Mouse (Mus musculus) liver, embryonic 11.5 days (tissue): ENCODE results near the gene Zdhhc15. TPM values are rescaled to one million over a fixed set of nuclear protein-coding genes. Genes with fewer than 3 reads are reported as not detected.

Source experiments
- ATAC-seq: fragments of 200-750 bp; cut with Nextera tagmentation; replicated peaks from 2 replicates; pipeline ENCODE4 v1.8.0; 2017; ENCODE audit warnings: moderate number of reproducible peaks, mild to moderate bottlenecking, moderate TSS enrichment, moderate library complexity; ENCODE audit not compliant: low FRiP score
- DNase-seq: peaks from one replicate; pipeline ENCODE4 v3.0.0-alpha.2; 2017; ENCODE audit warnings: low spot score
- H3K27ac ChIP-seq: fragments of 300-500 bp; sonication (generic); 2 replicates; pipeline ENCODE4 v1.5.1; 2014; ENCODE audit warnings: mild to moderate bottlenecking, low read depth, low read length, control low read depth
- H3K27me3 ChIP-seq: fragments of 300-500 bp; sonication (generic); replicated peaks from 2 replicates; pipeline ENCODE4 v1.6.1; 2014; ENCODE audit warnings: low read length, mixed read lengths; ENCODE audit not compliant: control insufficient read depth, insufficient read depth
- H3K36me3 ChIP-seq: fragments of 300-500 bp; sonication (generic); 2 replicates; pipeline ENCODE4 v1.6.1; 2014; ENCODE audit warnings: mild to moderate bottlenecking, low read length, moderate library complexity, mixed read lengths; ENCODE audit not compliant: control insufficient read depth, insufficient read depth
- H3K4me1 ChIP-seq: fragments of 300-500 bp; sonication (generic); replicated peaks from 2 replicates; pipeline ENCODE4 v1.6.1; 2014; ENCODE audit warnings: low read length, mixed read lengths; ENCODE audit not compliant: control insufficient read depth, insufficient read depth
- H3K4me2 ChIP-seq: fragments of 300-500 bp; sonication (generic); 2 replicates; pipeline ENCODE4 v1.6.1; 2014; ENCODE audit warnings: mild to moderate bottlenecking, control low read depth, moderate library complexity
- H3K4me3 ChIP-seq: fragments of 300-500 bp; sonication (generic); 2 replicates; pipeline ENCODE4 v1.5.1; 2014; ENCODE audit warnings: low read depth, low read length, control low read depth
- H3K9ac ChIP-seq: fragments of 300-500 bp; sonication (generic); 2 replicates; pipeline ENCODE4 v1.6.1; 2014; ENCODE audit warnings: low read depth, low read length, control low read depth
- H3K9me3 ChIP-seq: fragments of 300-500 bp; sonication (generic); 2 replicates; pipeline ENCODE4 v1.6.1; 2016; ENCODE audit warnings: low read length, inconsistent platforms, mixed read lengths; ENCODE audit not compliant: control insufficient read depth
- WGBS: fragments of 180-500 bp; shearing (Covaris S2); extraction: QIAGEN DNeasy Blood & Tissue Kit; methylation state at CpG from one replicate; pipeline ENCODE4 v1.1.7; 2014; 5-methylcytosine and 5-hydroxymethylcytosine counted together
- polyA plus RNA-seq: library from polyadenylated mRNA; unstranded; fragments of >200 nt; fragmentation: Nextera tagmentation; extraction: Ambion mirVana; gene quantifications from 2 replicates; pipeline ENCODE4 v1.2.1, GENCODE M21; 2014

Gene Zdhhc15
- polyA plus RNA-seq, 1 experiment from 2014 or later: 8.4 TPM

DNA sequence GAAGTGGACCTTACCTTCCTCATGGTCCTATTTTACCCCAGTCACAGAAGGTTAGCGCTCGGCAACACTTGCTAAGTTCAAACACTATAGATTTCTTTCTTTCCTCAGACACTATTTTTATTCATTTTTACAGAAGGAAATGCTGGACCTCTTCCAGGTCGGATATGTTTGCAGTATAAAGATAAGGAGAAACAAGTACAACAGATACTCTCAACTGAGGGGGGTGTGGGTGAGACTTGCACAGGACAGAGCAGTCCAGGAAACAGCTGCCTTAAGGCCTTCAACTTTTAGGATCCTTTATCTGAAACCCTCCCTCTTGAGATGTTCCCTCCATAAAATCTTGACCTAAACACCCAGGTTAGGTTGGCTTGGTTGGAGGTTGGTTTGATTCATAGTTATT, 103.4 kb downstream of the Zdhhc15 start:
- Histone ChIP-seq H3K4me2 (no peak overlapping the region), H3K9me3 (no peaks in the 10 kb centered on the region), H3K4me3 (no peak overlapping the region), H3K4me1 (no peaks in the 10 kb centered on the region), H3K27ac (no peak overlapping the region), H3K9ac (no peak overlapping the region), H3K36me3 (no peaks in the 10 kb centered on the region), H3K27me3 (peaks cover 3% of the 10 kb centered on the region; the same call in 1 of the 2 replicates)
- ATAC-seq (peak; percentile 76), DNase-seq (no peak)
- WGBS: 38% methylated on average over 3 of the region's 3 CpGs

DNA sequence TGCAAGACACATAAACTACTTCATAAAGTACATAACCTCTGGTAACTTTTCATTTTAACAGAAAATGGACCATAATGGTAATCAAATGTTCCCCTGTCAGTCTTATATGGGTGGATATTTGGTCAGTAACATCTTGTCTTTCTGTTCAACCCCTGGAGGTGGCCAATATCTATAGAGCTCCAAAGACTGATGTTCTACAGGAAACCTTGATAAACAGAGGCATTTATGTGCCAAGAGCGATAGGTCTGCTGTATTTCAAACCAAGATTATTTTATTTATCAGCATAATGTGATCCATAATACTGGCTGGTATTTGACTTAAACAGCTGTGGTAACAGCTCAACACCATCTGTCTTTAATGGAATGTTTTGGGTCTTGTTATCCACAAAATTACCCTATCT, 125.6 kb downstream of the Zdhhc15 start:
- 67% methylated on average over 1 of the region's 1 CpGs for WGBS

DNA sequence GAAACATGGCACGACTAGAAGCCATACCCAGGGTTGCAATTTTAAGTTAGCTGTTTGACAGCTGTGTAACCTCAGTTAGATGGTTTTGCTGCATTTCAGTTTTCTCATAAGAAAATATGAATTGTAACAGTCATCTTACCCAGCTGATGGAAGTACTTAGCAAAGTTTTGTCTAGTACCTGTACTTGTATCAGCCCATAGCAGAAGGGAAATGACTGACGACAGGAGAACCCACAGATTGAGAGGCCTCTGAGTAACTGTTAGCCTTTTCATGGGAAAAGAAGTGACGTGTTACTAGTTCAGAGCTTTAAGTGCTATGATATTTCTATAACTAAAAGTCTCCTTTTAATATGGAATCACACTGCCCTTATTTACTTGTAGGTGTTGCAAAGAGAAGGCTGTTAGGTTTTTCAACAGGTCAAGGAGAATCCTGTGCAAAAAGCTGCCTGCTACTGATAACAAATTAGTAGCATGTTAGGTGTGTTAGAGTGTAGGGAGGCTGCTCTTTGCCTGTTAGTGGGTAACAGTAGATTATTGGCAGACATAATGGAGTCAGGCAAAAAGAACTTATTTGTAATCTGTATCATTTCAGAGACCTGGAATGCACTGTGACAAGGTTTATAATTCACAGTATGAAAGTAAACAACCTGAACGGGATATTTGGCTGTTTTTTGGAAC, 126.8 kb downstream of the Zdhhc15 start:
- Histone ChIP-seq H3K27ac (peak overlapping the region; percentile 64; the same call in 1 of the 2 replicates), H3K4me2 (no peak overlapping the region)
- DNase-seq: no peak

More for the DNA sequence above, 125.6 kb downstream of the Zdhhc15 start:
- peaks cover 9% of the 10 kb centered on the region; the same call in 1 of the 2 replicates for H3K27me3 ChIP-seq
- no peaks in the 10 kb centered on the region for H3K9me3 ChIP-seq
- H3K4me1 ChIP-seq: no peaks in the 10 kb centered on the region
- H3K36me3 ChIP-seq: no peaks in the 10 kb centered on the region
- no peak overlapping the region for H3K4me2 ChIP-seq
- no peak overlapping the region for H3K27ac ChIP-seq
- H3K9ac ChIP-seq: no peak overlapping the region
- ATAC-seq: peak; percentile 80
- no peak overlapping the region for H3K4me3 ChIP-seq
- no peak for DNase-seq

DNA sequence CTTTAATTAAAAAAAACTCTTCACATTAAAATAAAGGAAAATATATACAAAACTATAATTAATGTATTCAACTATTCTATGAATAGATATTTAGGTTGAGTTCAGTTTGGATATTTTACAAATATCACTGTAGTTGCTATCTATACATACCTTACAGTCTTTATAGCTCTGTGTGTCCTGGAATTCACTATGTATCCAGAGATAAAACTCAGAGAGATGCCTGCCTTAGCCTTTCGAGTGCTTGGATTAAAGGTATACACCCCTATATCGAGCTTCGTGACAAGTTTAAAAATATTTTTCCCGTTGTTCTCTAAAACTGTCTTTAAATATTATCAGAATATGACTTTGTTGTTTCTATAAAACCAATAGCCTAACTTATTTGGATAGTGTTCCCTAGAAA, 128.2 kb downstream of the Zdhhc15 start:
- peaks cover 9% of the 10 kb centered on the region; the same call in 1 of the 2 replicates for H3K27me3 ChIP-seq
- H3K4me1 ChIP-seq: no peaks in the 10 kb centered on the region
- ATAC-seq: no peak
- no peak overlapping the region for H3K9ac ChIP-seq
- no peak overlapping the region for H3K4me3 ChIP-seq
- no peak for DNase-seq
- 78% methylated on average over 4 of the region's 4 CpGs for WGBS
- H3K36me3 ChIP-seq: no peaks in the 10 kb centered on the region
- no peak overlapping the region for H3K4me2 ChIP-seq
- no peaks in the 10 kb centered on the region for H3K9me3 ChIP-seq
- no peak overlapping the region for H3K27ac ChIP-seq

More for the DNA sequence above, 126.8 kb downstream of the Zdhhc15 start:
- Histone ChIP-seq H3K4me1 (no peaks in the 10 kb centered on the region), H3K9ac (no peak overlapping the region), H3K27me3 (peaks cover 9% of the 10 kb centered on the region; the same call in 1 of the 2 replicates), H3K9me3 (no peaks in the 10 kb centered on the region), H3K36me3 (no peaks in the 10 kb centered on the region), H3K4me3 (no peak overlapping the region)
- peak; percentile 87 for ATAC-seq
- WGBS: 68% methylated on average over 4 of the region's 4 CpGs

DNA sequence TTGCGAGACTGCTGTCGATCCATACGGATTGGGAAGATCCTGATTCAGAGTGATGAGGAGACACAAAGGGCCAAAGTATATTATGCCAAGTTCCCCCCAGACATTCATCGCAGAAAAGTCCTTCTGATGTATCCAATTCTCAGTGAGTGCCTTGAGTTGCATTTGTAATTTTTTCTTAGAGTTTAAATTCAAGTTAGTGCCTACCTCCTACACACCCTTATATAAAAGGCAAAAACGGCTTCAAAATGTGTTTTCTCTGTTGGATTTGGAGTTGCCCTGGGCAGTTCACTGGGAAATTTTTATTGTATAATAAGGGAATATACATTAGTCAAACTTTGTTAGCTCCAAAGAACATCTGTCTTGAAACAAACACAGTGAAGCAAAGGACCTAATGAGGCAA, 169.1 kb downstream of the Zdhhc15 start:
- no peaks in the 10 kb centered on the region for H3K4me1 ChIP-seq
- no peak overlapping the region for H3K9ac ChIP-seq
- ATAC-seq (no peak), DNase-seq (no peak)
- no peak overlapping the region for H3K27ac ChIP-seq
- H3K27me3 ChIP-seq: no peaks in the 10 kb centered on the region; the same call in 1 of the 2 replicates
- 88% methylated on average over 5 of the region's 5 CpGs for WGBS
- H3K4me3 ChIP-seq: no peak overlapping the region
- H3K9me3 ChIP-seq: no peaks in the 10 kb centered on the region
- no peak overlapping the region for H3K4me2 ChIP-seq
- no peaks in the 10 kb centered on the region for H3K36me3 ChIP-seq

DNA sequence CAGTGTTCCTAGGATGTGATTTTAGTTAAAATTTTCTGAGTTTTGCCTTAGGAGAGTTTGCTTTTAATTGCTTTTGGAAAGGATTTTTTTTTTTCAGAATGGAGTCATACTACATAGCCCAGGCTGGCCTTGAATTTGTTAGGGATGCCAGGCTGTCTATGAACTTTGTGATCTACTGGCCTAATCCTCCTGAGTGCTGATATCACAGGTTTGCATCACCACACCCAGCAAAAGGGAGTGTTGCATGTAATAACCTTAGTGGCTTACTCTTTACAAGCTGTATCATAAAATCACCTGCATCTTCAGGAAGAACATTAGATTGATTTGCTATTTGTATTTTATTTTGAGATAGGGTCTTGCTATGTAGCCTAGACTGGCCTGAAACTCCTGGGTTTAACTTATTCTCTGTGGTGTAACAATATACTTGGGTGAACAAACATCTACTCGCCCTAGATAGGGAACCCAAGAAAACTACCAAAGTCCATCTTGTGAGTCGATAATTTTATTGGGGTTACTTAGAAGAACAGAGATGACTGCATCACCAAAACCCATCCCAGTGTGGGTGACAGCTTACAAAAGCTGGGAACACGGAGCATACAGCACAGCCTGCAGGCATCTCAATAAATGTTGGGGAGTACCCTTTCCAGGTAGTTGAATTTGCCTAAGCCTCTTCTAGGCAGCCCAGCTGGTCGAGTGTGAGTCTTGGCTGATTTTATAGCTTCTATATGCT, 181.1 kb downstream of the Zdhhc15 start:
- H3K4me2 ChIP-seq: no peak overlapping the region
- no peaks in the 10 kb centered on the region for H3K9me3 ChIP-seq
- no peak overlapping the region for H3K27ac ChIP-seq
- 68% methylated on average over 4 of the region's 4 CpGs for WGBS
- no peaks in the 10 kb centered on the region for H3K4me1 ChIP-seq
- ATAC-seq (no peak), DNase-seq (no peak)
- H3K27me3 ChIP-seq: peaks cover 8% of the 10 kb centered on the region; the same call in 1 of the 2 replicates
- no peaks in the 10 kb centered on the region for H3K36me3 ChIP-seq
- H3K9ac ChIP-seq: no peak overlapping the region
- H3K4me3 ChIP-seq: no peak overlapping the region

DNA sequence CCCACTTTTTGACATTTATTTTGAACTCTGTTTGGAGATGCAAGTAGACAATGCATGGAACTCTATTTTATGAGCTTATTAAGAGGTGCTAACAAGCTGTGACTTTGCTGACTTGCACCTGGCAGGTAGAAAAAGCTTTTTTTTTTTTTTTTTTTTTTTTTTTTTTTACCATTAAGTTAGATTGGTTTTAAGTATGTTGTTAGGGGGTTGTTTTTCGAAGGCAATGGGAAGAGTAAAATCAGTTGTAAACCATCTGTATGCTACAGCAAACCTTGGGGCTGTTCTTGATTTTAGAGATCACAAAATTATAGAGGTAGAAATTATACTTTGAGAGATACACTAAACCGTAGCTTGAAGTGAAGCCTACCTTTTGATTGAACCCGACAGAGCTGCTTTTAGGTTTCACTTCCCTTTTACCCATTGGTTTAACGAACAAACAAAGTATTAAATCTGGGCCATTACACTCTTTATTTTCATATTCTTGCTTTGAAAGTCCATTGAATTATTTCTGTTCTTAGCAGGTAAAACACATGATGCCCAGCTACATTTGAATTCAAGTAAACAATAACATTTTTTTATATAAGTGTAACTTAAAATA, 181.9 kb downstream of the Zdhhc15 start:
- no peak overlapping the region for H3K9ac ChIP-seq
- no peak overlapping the region for H3K4me2 ChIP-seq
- no peak overlapping the region for H3K4me3 ChIP-seq
- H3K4me1 ChIP-seq: no peaks in the 10 kb centered on the region
- H3K27me3 ChIP-seq: peaks cover 8% of the 10 kb centered on the region; the same call in 1 of the 2 replicates
- H3K36me3 ChIP-seq: no peaks in the 10 kb centered on the region
- no peaks in the 10 kb centered on the region for H3K9me3 ChIP-seq
- no peak overlapping the region for H3K27ac ChIP-seq
- ATAC-seq (no peak), DNase-seq (no peak)
- 76% methylated on average over 4 of the region's 4 CpGs for WGBS

DNA sequence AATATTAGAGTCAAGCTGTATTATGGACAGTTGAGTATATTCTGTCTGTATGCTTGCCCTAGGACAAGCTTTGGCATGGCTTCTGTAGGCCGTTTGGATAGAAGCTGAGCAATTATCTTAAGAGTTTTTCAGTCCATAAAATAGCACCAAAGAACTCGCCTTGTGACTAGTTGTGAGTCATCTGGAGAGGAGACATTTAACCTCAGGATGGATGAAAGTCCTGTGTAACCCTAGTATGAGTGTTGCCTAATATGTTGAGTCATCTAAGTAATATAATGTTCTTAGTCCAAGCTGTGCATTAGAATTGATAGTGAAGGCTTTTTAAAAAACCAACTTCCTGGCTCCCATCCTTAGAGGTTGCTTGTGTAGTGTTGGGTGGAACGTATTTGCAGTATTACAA, 182.8 kb downstream of the Zdhhc15 start:
- no peak overlapping the region for H3K4me3 ChIP-seq

More for the DNA sequence above, 182.8 kb downstream of the Zdhhc15 start:
- Histone ChIP-seq H3K4me2 (no peak overlapping the region), H3K4me1 (no peaks in the 10 kb centered on the region), H3K9me3 (no peaks in the 10 kb centered on the region), H3K27ac (no peak overlapping the region), H3K27me3 (peaks cover 13% of the 10 kb centered on the region), H3K36me3 (no peaks in the 10 kb centered on the region), H3K9ac (no peak overlapping the region)
- 70% methylated on average over 3 of the region's 3 CpGs for WGBS
- DNase-seq (no peak), ATAC-seq (no peak)
